Mouse (Mus musculus): ENCODE measurements around the gene Pla2g1b. TPM values are rescaled to one million over a fixed set of nuclear protein-coding genes. Genes with fewer than 3 reads are reported as not detected.

Pla2g1b gene
- polyA plus RNA-seq, 1 experiment from 2014 or later: 0.58 TPM

GRCm38 (mm10) chr5:115480101-115480500 is 14.0 kb downstream of the Pla2g1b start:
- Histone ChIP-seq H3K27ac (ENCODE audit: low read depth, low read length) (no peak overlapping the region), H3K4me3 (ENCODE audit: low read depth, low read length) (no peak overlapping the region), H3K9ac (replicated peaks; ENCODE audit: low read depth, low read length) (no peak overlapping the region), H3K9me3 (ENCODE audit: control insufficient read depth, low read length) (no peaks in the 10 kb centered on the region), H3K27me3 (ENCODE audit: control insufficient read depth, insufficient read depth, low read length) (no peaks in the 10 kb centered on the region), H3K4me1 (ENCODE audit: control insufficient read depth, insufficient read depth, low read length) (peaks cover 13% of the 10 kb centered on the region), H3K36me3 (ENCODE audit: control insufficient read depth, insufficient read depth, low read length) (no peaks in the 10 kb centered on the region), H3K4me2 (ENCODE audit: low read depth, low read length) (peak overlapping the region; percentile 26; the same call in 1 of the 2 replicates)
- 20% methylated on average over 27 of the region's 27 CpGs for WGBS
- no peak for ATAC-seq (ENCODE audit: low read depth)

- Histone ChIP-seq H3K36me3 (ENCODE audit: control insufficient read depth, insufficient read depth, low read length) (no peaks in the 10 kb centered on the region), H3K9me3 (ENCODE audit: control insufficient read depth, low read length) (no peaks in the 10 kb centered on the region), H3K4me2 (ENCODE audit: low read depth, low read length) (peak overlapping the region; percentile 46), H3K4me1 (ENCODE audit: control insufficient read depth, insufficient read depth, low read length) (peaks cover 13% of the 10 kb centered on the region), H3K27me3 (ENCODE audit: control insufficient read depth, insufficient read depth, low read length) (no peaks in the 10 kb centered on the region), H3K27ac (ENCODE audit: low read depth, low read length) (no peak overlapping the region), H3K4me3 (ENCODE audit: low read depth, low read length) (peak overlapping the region; percentile 23), H3K9ac (replicated peaks; ENCODE audit: low read depth, low read length) (0 out of 2 replicates have a peak overlapping the region, but pooled peaks have one; percentile 16)
- 21% methylated on average over 38 of the region's 38 CpGs for WGBS
- ATAC-seq (ENCODE audit: low read depth): no peak
Observed at GRCm38 (mm10) chr5:115482390-115483265, 16.6 kb downstream of the Pla2g1b start.

GRCm38 (mm10) chr5:115483385-115483784 is 17.3 kb downstream of the Pla2g1b start:
- Histone ChIP-seq H3K4me1 (ENCODE audit: control insufficient read depth, insufficient read depth, low read length) (peaks cover 13% of the 10 kb centered on the region), H3K27ac (ENCODE audit: low read depth, low read length) (no peak overlapping the region), H3K4me2 (ENCODE audit: low read depth, low read length) (peak overlapping the region; percentile 43; the same call in 1 of the 2 replicates), H3K9ac (replicated peaks; ENCODE audit: low read depth, low read length) (no peak overlapping the region), H3K4me3 (ENCODE audit: low read depth, low read length) (peak overlapping the region; percentile 38), H3K36me3 (ENCODE audit: control insufficient read depth, insufficient read depth, low read length) (no peaks in the 10 kb centered on the region), H3K27me3 (ENCODE audit: control insufficient read depth, insufficient read depth, low read length) (no peaks in the 10 kb centered on the region), H3K9me3 (ENCODE audit: control insufficient read depth, low read length) (no peaks in the 10 kb centered on the region)
- WGBS: 29% methylated on average over 6 of the region's 6 CpGs
- no peak for ATAC-seq (ENCODE audit: low read depth)

GRCm38 (mm10) chr5:115483947-115484920 is 18.2 kb downstream of the Pla2g1b start, which contains the start of gene Sirt4:
Gene Sirt4, minus strand, starts transcription at chr5:115484725.
- Histone ChIP-seq H3K27ac (ENCODE audit: low read depth, low read length) (peak within 1 kb of the TSS; percentile 73), H3K4me2 (ENCODE audit: low read depth, low read length) (peak within 1 kb of the TSS; percentile 43), H3K9me3 (ENCODE audit: control insufficient read depth, low read length) (no peaks in the 10 kb centered on the region), H3K27me3 (ENCODE audit: control insufficient read depth, insufficient read depth, low read length) (no peaks in the 10 kb centered on the region), H3K4me1 (ENCODE audit: control insufficient read depth, insufficient read depth, low read length) (peaks cover 13% of the 10 kb centered on the region), H3K36me3 (ENCODE audit: control insufficient read depth, insufficient read depth, low read length) (no peaks in the 10 kb centered on the region), H3K4me3 (ENCODE audit: low read depth, low read length) (peak within 1 kb of the TSS; percentile 38), H3K9ac (replicated peaks; ENCODE audit: low read depth, low read length) (peak within 1 kb of the TSS; percentile 50)
- WGBS: 8% methylated on average over 30 of the region's 30 CpGs
- ATAC-seq (ENCODE audit: low read depth): peak; percentile 87

GRCm38 (mm10) chr5:115484996-115485395 is 18.9 kb downstream of the Pla2g1b start:
- no peaks in the 10 kb centered on the region for H3K9me3 ChIP-seq (ENCODE audit: control insufficient read depth, low read length)
- H3K27me3 ChIP-seq (ENCODE audit: control insufficient read depth, insufficient read depth, low read length): no peaks in the 10 kb centered on the region
- peak overlapping the region; percentile 73 for H3K27ac ChIP-seq (ENCODE audit: low read depth, low read length)
- H3K4me1 ChIP-seq (ENCODE audit: control insufficient read depth, insufficient read depth, low read length): peaks cover 13% of the 10 kb centered on the region
- peak overlapping the region; percentile 38 for H3K4me3 ChIP-seq (ENCODE audit: low read depth, low read length)
- 75% methylated on average over 5 of the region's 5 CpGs for WGBS
- H3K9ac ChIP-seq (replicated peaks; ENCODE audit: low read depth, low read length): peak overlapping the region; percentile 50; the same call in 1 of the 2 replicates
- ATAC-seq (ENCODE audit: low read depth): no peak
- peak overlapping the region; percentile 43 for H3K4me2 ChIP-seq (ENCODE audit: low read depth, low read length)
- H3K36me3 ChIP-seq (ENCODE audit: control insufficient read depth, insufficient read depth, low read length): no peaks in the 10 kb centered on the region

- no peak for ATAC-seq (ENCODE audit: low read depth)
- Histone ChIP-seq H3K4me3 (ENCODE audit: low read depth, low read length) (no peak overlapping the region), H3K27ac (ENCODE audit: low read depth, low read length) (no peak overlapping the region), H3K4me1 (ENCODE audit: control insufficient read depth, insufficient read depth, low read length) (peaks cover 15% of the 10 kb centered on the region), H3K4me2 (ENCODE audit: low read depth, low read length) (no peak overlapping the region), H3K9me3 (ENCODE audit: control insufficient read depth, low read length) (no peaks in the 10 kb centered on the region), H3K27me3 (ENCODE audit: control insufficient read depth, insufficient read depth, low read length) (no peaks in the 10 kb centered on the region), H3K36me3 (ENCODE audit: control insufficient read depth, insufficient read depth, low read length) (no peaks in the 10 kb centered on the region), H3K9ac (replicated peaks; ENCODE audit: low read depth, low read length) (no peak overlapping the region)
- WGBS: 86% methylated on average over 18 of the region's 18 CpGs
Observed at GRCm38 (mm10) chr5:115485489-115486205, 19.6 kb downstream of the Pla2g1b start.

DNA sequence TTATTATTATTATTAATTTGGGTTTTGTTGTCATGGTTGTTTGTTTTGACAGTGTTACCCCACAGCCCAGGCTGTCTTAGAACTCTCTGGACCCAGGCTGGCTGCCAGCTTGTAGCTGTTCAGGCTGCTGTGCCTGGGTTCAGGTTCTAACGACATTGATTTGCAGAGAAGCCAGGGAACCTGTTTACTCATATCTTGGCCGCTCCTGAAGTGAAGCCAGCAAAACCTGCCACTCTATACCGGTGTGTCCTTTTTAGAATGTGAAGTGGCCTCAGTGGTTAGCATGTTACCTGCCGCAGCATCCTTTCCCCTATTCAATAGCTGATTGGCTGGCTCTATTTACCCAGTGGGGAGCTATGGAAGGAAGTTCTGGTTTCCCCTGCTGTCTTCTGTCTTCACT is 20.7 kb downstream of the Pla2g1b start:
- H3K4me3 ChIP-seq (ENCODE audit: low read depth, low read length): no peak overlapping the region
- no peaks in the 10 kb centered on the region for H3K27me3 ChIP-seq (ENCODE audit: control insufficient read depth, insufficient read depth, low read length)
- no peaks in the 10 kb centered on the region for H3K36me3 ChIP-seq (ENCODE audit: control insufficient read depth, insufficient read depth, low read length)
- no peaks in the 10 kb centered on the region for H3K9me3 ChIP-seq (ENCODE audit: control insufficient read depth, low read length)
- ATAC-seq (ENCODE audit: low read depth): no peak
- peaks cover 23% of the 10 kb centered on the region for H3K4me1 ChIP-seq (ENCODE audit: control insufficient read depth, insufficient read depth, low read length)
- H3K27ac ChIP-seq (ENCODE audit: low read depth, low read length): no peak overlapping the region
- WGBS: 56% methylated on average over 4 of the region's 4 CpGs
- H3K9ac ChIP-seq (replicated peaks; ENCODE audit: low read depth, low read length): no peak overlapping the region
- H3K4me2 ChIP-seq (ENCODE audit: low read depth, low read length): no peak overlapping the region

DNA sequence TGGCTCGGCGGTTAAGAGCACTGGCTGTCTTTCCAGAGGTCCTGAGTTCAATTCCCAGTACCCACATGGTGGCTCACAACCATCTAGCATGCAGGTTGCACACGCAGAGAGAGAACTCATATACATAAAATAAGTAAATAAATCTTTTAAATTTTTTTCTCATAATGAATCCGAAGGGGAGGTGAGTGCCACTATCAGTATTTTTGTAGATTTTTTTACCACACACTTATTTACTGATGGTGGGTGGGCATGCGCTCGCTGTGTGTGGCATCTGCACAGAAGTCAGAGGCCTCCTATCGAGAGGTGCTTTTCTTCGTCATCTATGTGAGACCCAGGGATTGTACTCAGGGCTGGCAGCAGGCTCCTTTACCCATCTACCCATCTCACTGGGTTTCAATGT is 21.3 kb downstream of the Pla2g1b start:
- WGBS: 85% methylated on average over 8 of the region's 8 CpGs
- no peak overlapping the region for H3K4me2 ChIP-seq (ENCODE audit: low read depth, low read length)

More for the DNA sequence above, 21.3 kb downstream of the Pla2g1b start:
- Histone ChIP-seq H3K36me3 (ENCODE audit: control insufficient read depth, insufficient read depth, low read length) (no peaks in the 10 kb centered on the region), H3K9me3 (ENCODE audit: control insufficient read depth, low read length) (no peaks in the 10 kb centered on the region), H3K9ac (replicated peaks; ENCODE audit: low read depth, low read length) (no peak overlapping the region), H3K4me1 (ENCODE audit: control insufficient read depth, insufficient read depth, low read length) (peaks cover 24% of the 10 kb centered on the region), H3K27me3 (ENCODE audit: control insufficient read depth, insufficient read depth, low read length) (no peaks in the 10 kb centered on the region), H3K27ac (ENCODE audit: low read depth, low read length) (no peak overlapping the region), H3K4me3 (ENCODE audit: low read depth, low read length) (no peak overlapping the region)
- ATAC-seq (ENCODE audit: low read depth): no peak

Measured in neural tube, embryonic 14.5 days (tissue).